Mouse (Mus musculus) thymus, adult 2 months (tissue): ENCODE measurements around the gene Dennd1b.

ENCODE experiments used
- CTCF ChIP-seq: fragments of 200-500 bp; IDR thresholded peaks from 2 replicates; pipeline ENCODE4 v1.5.1; 2012; ENCODE audit warnings: mild to moderate bottlenecking, control low read depth, low read length, moderate library complexity, borderline replicate concordance; ENCODE audit not compliant: control insufficient read depth, poor library complexity, insufficient read depth; ENCODE audit errors: extremely low read depth
- POLR2A ChIP-seq: fragments of 200-500 bp; IDR thresholded peaks from 2 replicates; pipeline ENCODE4 v1.6.1; 2012; ENCODE audit warnings: mild to moderate bottlenecking, low read length, control low read depth, moderate library complexity; ENCODE audit not compliant: control insufficient read depth, poor library complexity, insufficient read depth; ENCODE audit errors: extremely low read depth

GRCm38 (mm10) chr1:139025882-139026645 lies 62.8 kb downstream of the Dennd1b start:
- TF ChIP-seq CTCF (no peak), POLR2A (no peak)
